Mouse (Mus musculus) inflammation-experienced regulatory T-cells, adult 6 months (primary cell): ENCODE measurements around the gene Pced1a. TPM values are rescaled to one million over a fixed set of nuclear protein-coding genes. Genes with fewer than 3 reads are reported as not detected.

ENCODE experiments used
- ATAC-seq: one replicate; pipeline ENCODE4 v1.8.0; 2017
- polyA plus RNA-seq, 3 experiments: library from polyadenylated mRNA; unstranded; fragments of 100-300 nt; shearing (Covaris generic); gene quantifications; one replicate each; pipeline ENCODE4 v1.2.1; 2017

Gene Pced1a
- polyA plus RNA-seq, 3 experiments from 2014 or later = 11.9 to 14.9 (median 12.0) TPM

- no peak for ATAC-seq
Measured at GRCm38 (mm10) chr2:130433152-130433551, 8.7 kb upstream of the Pced1a start.

- no peak for ATAC-seq
Measured at GRCm38 (mm10) chr2:130432157-130432556, 7.7 kb upstream of the Pced1a start.

GRCm38 (mm10) chr2:130430484-130430883, 6.0 kb upstream of the Pced1a start:
- ATAC-seq = no peak

- ATAC-seq = no peak
Measured at GRCm38 (mm10) chr2:130429851-130430250, 5.3 kb upstream of the Pced1a start.

- ATAC-seq = no peak
Measured at GRCm38 (mm10) chr2:130425112-130425511, 611 bp upstream of the Pced1a start.

- peak; percentile 59 for ATAC-seq
Measured at GRCm38 (mm10) chr2:130423397-130424125, 940 bp downstream of the Pced1a start.

GRCm38 (mm10) chr2:130421781-130422620, 2.5 kb downstream of the Pced1a start:
- ATAC-seq = no peak

- ATAC-seq = no peak
Measured at GRCm38 (mm10) chr2:130414094-130414856, 10.2 kb downstream of the Pced1a start.

- ATAC-seq = no peak
Measured at GRCm38 (mm10) chr2:130412775-130413174, 11.7 kb downstream of the Pced1a start.

- peak; percentile 60 for ATAC-seq
Measured at GRCm38 (mm10) chr2:130411558-130412495, 12.7 kb downstream of the Pced1a start.

- ATAC-seq = no peak
Measured at GRCm38 (mm10) chr2:130408194-130408593, 16.3 kb downstream of the Pced1a start.

- no peak for ATAC-seq
Measured at GRCm38 (mm10) chr2:130406178-130406577, 18.3 kb downstream of the Pced1a start, which contains the start of gene Tmem239. Gene Tmem239, plus strand, starts transcription at chr2:130406478.

- no peak for ATAC-seq
Measured at GRCm38 (mm10) chr2:130404939-130405338, 19.6 kb downstream of the Pced1a start, which contains the start of the genes Gm28372 and 1700020A23Rik. Gene Gm28372, plus strand, starts transcription at chr2:130405239. Gene 1700020A23Rik, plus strand, starts transcription at chr2:130405259.

- ATAC-seq = no peak
Measured at GRCm38 (mm10) chr2:130401891-130402290, 22.6 kb downstream of the Pced1a start.

- ATAC-seq = no peak
Measured at GRCm38 (mm10) chr2:130400046-130400445, 24.5 kb downstream of the Pced1a start.

GRCm38 (mm10) chr2:130398091-130398490, 26.4 kb downstream of the Pced1a start:
- ATAC-seq = no peak

- ATAC-seq = no peak
Measured at GRCm38 (mm10) chr2:130397186-130397985, 27.1 kb downstream of the Pced1a start, which contains the start of gene Cpxm1. Gene Cpxm1, minus strand, starts transcription at chr2:130397574.

GRCm38 (mm10) chr2:130395696-130396095, 28.8 kb downstream of the Pced1a start:
- no peak for ATAC-seq

- no peak for ATAC-seq
Measured at GRCm38 (mm10) chr2:130392836-130393235, 31.7 kb downstream of the Pced1a start.

GRCm38 (mm10) chr2:130390993-130391625, 33.4 kb downstream of the Pced1a start:
- no peak for ATAC-seq
